Mouse (Mus musculus) layer of hippocampus, adult 11-12 months (tissue): ENCODE results near the gene Cdh16.

Experiments used
- DNase-seq: peaks from one replicate; pipeline ENCODE4 v3.0.0; 2022; ENCODE audit warnings: low spot score

Gene Cdh16

DNA sequence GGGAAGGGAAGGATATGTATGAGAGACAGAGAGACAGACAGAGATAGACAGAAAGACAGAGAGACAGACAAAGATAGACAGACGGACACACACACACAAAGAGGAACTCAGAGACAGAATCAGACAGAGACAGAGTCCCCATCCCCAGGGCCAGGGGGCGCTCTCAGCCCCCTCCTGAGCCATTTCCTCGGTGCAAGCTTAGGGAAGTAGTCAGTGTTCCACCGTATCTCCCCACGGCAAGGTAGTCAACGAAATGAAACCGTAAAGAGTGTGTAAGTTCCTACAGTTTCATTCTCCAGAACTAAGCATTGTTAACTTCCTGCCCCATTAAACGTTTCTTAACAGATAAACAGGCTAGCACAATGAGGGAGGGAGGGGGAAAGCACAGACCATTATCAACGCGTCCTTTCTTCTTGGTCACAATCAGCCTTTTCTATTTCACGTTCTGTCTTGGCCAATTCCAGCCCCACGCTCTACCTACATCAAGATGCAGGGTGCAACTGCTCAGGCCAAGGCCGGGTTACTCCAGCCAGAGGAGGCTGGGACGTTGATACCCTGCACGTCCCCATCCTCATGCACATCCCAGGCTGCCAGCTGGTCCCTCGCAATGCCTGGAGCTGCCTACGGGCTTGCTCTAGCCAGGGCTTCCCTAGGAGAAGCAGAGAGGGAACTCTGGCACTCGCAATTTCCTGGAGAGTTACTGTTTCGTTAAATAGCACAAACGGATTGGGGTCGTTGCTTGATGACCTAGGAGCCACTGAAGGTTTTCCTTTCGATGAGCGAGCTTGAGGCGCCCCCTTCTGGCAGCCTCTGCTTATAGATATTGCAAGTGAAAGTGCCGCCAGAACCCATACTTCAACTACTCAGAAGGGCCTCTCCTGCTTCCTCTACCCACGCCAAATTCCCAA lies 53.5 kb downstream of the Cdh16 start:
- DNase-seq = peak; percentile 89

DNA sequence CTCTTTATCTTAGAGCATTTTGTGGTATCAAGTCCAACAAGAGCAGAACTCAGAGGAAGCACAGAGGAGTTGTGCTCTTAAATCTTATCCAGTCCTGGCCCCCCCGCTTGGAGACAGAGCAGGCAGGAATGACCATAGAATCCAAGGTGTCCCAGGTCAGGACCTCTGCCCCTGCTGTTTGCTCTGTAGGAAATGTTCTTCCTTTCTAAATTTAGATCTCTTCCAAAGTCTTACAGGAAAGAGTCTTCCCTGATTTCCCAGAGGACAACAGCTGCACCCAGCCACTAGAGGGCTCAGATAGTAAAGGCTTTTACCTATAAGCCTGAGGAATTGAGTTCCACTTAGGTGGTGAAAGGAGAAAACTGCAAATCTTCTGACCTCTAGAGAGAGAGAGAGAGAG lies 54.6 kb downstream of the Cdh16 start:
- peak; percentile 30 for DNase-seq

DNA sequence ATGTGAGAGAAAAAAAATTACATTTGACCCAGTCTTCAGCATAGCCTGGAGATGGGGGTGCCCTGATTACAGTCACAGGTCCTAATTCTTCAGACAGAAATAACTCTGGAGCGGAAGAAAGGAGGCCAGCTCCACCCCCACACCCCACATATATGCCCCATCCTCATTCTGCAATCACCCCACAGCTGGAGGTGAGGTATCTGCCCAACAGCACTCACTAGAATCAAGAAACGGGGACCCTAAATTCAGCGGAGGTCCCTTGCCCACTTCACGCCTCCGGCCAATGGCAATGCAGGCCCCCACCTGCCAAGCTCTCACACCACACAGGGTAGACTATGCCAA lies 58.8 kb downstream of the Cdh16 start:
- DNase-seq = no peak

DNA sequence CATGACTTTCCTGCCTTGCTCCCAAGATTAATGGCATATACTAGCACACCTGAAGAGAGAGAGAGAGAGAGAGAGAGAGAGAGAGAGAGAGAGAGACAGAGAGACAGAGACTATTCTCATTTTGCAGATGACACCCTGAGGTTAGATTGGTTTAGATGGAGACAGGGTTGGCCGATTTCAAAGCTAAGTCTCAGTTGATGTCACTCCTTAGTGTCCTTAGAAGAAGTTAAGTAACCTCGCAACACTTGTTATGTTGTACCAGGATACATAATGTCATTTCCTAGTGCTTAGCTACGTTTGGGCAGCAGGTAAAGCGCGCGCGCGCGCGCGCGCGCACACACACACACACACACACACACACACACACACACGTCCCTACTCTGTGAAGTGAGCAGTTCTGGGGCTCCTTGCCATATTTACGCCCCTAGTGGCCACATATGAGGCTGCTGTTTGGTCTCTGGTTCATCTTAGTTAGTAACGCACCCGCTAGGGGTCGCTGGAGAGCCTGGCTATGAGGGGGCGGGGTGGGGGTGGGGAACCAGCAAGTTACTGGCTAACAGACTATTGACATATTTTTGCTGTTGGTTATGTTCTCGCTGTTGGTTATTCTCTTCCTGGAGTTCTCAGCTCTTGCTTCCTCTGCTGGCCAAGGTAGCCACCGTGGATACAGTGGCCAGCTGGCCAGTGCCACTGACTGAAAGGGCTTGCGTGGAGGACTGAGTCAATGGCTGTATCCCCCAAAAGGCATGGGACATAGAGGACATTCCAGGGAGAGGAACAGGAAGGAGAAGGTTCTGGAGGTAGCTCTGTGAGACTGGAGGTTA lies 59.4 kb downstream of the Cdh16 start:
- peak; percentile 91 for DNase-seq

DNA sequence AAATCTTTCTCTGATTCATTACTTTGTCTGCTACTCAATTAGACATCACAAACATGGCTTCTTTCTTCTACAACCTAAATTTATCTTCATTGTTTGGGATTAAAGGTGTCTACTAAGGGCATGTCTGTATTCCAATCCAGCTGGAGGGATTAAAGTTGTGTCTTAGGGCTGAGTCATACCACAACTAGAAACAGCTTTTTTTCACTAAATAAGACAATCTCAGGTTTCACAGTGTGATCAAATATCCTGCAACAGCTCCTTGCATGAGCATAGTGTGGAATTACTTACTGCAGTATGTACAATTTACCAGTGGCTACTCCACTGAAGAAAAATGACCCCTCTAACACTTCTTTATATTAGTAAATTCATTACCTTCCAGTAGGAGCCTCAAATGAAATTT lies 63.5 kb downstream of the Cdh16 start:
- no peak for DNase-seq

DNA sequence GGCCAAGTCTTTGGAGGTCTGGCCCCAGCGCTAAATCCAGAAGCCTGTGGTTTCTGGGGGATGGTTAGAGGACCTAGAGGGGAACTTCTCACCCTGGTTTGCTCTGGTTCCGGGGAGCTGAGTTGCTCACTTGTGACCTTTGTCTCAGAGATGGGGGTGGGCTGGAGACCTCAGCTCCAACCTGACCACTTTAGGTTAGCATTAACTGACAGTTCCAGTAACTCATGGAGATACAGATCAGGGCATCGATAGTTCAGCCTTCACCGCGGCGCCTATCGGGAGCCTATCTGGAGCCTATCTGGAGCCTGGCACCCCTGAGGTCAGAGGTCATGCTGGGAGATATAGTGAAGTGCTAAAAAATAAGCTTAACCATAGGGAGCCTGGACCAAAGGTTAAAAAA lies 67.0 kb downstream of the Cdh16 start:
- no peak for DNase-seq

DNA sequence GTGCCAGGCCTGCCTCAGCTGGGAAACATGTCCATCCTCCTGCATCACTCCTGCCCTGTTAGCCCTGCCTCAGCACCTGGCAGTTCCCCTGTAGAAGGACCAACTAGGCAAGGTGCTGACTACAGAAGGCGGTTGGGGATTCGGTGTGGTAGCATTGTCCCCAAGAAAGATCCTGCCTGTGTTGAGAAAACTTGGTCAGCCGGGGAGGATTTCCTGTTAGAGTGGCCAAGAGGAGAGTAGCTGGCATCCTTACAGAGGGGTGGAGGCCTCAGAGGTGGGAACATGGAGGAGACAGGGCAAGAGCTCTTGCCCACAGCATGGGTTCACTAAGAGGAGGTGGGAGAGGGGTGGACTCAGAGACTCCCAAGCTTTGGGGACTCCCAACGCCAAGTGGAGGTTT lies 69.0 kb downstream of the Cdh16 start:
- no peak for DNase-seq
